Mouse (Mus musculus): ENCODE results near the gene Fmnl2. TPM values are rescaled to one million over a fixed set of nuclear protein-coding genes. Genes with fewer than 3 reads are reported as not detected.

The Fmnl2 gene
- polyA plus RNA-seq, 1 experiment, result 2.8 TPM

- Histone ChIP-seq H3ac (ENCODE audit: control insufficient read depth, insufficient read length) (no peak overlapping the region), H3K36me3 (ENCODE audit: control insufficient read depth, insufficient read depth) (no peaks in the 10 kb centered on the region), H3K4me3 (no peak overlapping the region), H3K79me2 (ENCODE audit: control insufficient read depth, insufficient read depth) (no peaks in the 10 kb centered on the region), H3K27me3 (ENCODE audit: control insufficient read depth, insufficient read depth, insufficient read length) (no peaks in the 10 kb centered on the region), H3K4me2 (ENCODE audit: low read depth) (no peak overlapping the region)
- no peak for TF ChIP-seq TCF3 (IDR thresholded peaks at IDR 0.05; ENCODE audit: insufficient read length, low read depth)
- TF ChIP-seq MAX (IDR thresholded peaks at IDR 0.05; ENCODE audit: low read depth), result no peak
These were observed 39.3 kb downstream of the Fmnl2 start for GRCm38 (mm10) chr2:52896995-52897394.

DNA sequence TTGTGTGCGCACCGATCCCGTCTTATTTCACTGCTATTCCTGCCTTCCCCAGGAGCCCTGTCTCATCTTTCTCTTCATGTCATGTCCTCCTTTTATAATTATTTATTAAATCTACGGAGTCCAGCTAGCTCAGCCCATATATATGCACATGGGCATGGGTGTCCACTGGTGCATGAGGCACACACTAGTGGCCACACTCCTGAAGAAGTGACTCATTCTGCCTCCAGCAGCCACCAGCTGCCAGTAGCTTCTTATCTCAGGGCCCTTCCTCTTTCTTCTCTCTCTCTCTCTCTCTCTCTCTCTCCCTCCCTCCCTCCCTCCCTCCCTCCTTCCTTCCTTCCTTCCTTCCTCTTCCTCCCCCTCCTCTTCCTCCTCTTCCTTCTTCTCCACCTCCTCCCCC is 43.1 kb downstream of the Fmnl2 start:
- TF ChIP-seq MYOG (IDR thresholded peaks at IDR 0.05; ENCODE audit: control insufficient read depth in 1 of 3, insufficient read depth in 1 of 3, insufficient read length in 2 of 3, low read depth in 2 of 3), result no peak
- peak in 1 of 3 experiments; percentile 35 for TF ChIP-seq MYOD1 (IDR thresholded peaks at IDR 0.05; ENCODE audit: control insufficient read depth in 1 of 3, insufficient read length in 2 of 3, low read depth in 2 of 3)
- Histone ChIP-seq H3K27me3 (ENCODE audit: control insufficient read depth, insufficient read depth, insufficient read length) (no peaks in the 10 kb centered on the region), H3K4me3 (no peak overlapping the region), H3K36me3 (ENCODE audit: control insufficient read depth, insufficient read depth) (no peaks in the 10 kb centered on the region), H3ac (ENCODE audit: control insufficient read depth, insufficient read length) (no peak overlapping the region), H3K4me2 (ENCODE audit: low read depth) (no peak overlapping the region), H3K79me2 (ENCODE audit: control insufficient read depth, insufficient read depth) (no peaks in the 10 kb centered on the region)

DNA sequence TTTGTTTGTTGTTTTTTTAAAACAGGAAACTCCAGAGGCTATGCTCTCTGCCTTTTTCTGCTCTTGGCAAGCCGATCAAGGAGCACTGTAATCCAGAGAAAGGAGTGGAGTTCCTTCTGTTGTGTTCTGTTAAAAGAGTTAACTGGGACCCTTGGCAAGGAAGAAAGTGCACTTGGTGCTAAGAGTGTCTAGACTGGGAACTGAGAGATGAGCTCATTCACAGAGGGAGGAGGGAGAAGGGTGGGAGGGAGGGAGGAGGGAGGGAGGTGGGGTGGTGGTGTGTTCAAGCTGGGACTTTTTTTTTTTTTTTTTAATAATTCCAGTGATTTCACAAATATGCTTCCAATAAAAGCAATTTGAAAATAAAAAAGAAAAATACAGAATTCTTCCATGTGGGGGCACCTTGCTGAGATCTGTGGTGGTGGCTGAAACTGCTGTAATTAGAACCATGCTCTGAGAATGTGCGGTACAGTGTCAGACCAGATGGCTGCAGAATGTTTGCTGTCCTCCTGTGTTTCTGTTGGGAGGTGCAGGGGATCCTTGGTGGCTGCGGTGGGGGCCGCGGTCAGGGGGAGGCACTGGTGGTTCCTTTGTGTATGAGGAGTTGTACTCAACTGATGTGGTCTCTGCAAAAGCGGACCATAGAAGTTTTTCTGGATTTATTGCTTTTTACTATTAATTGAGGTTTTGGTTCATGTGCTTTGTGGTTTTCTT is 43.8 kb downstream of the Fmnl2 start:
- Histone ChIP-seq H3K4me3 (no peak overlapping the region), H3K4me2 (ENCODE audit: low read depth) (no peak overlapping the region), H3K36me3 (ENCODE audit: control insufficient read depth, insufficient read depth) (no peaks in the 10 kb centered on the region), H3ac (ENCODE audit: control insufficient read depth, insufficient read length) (no peak overlapping the region), H3K27me3 (ENCODE audit: control insufficient read depth, insufficient read depth, insufficient read length) (no peaks in the 10 kb centered on the region), H3K79me2 (ENCODE audit: control insufficient read depth, insufficient read depth) (no peaks in the 10 kb centered on the region)
- TF ChIP-seq MYOD1 (IDR thresholded peaks at IDR 0.05; ENCODE audit: control insufficient read depth in 1 of 3, insufficient read length in 2 of 3, low read depth in 2 of 3) (no peak), MAX (IDR thresholded peaks at IDR 0.05; ENCODE audit: low read depth) (no peak), POLR2A (IDR thresholded peaks at IDR 0.05; ENCODE audit: insufficient read length, low read depth) (no peak)

DNA sequence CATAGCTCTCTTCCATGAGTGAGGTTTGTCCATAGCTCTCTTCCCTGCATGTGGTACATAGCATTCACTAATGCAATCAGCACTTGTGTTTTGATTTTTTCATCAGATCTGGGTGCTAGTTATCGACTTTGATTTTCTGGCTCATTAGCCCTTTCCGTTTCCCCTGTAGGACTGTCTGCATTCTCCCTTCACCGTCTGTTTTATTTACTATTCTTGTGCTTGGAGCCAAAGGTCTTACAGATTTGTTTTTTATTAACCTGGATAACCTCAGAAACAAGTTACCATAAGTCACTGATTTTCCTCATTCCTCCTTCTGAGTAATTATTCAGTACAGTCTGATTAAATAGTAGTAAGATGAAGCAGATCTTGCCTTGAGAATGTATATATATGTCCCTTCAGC is 44.8 kb downstream of the Fmnl2 start:
- H3K27me3 ChIP-seq (ENCODE audit: control insufficient read depth, insufficient read depth, insufficient read length), result no peaks in the 10 kb centered on the region
- H3K4me3 ChIP-seq, result no peak overlapping the region
- no peak overlapping the region for H3ac ChIP-seq (ENCODE audit: control insufficient read depth, insufficient read length)
- TF ChIP-seq REST (IDR thresholded peaks at IDR 0.05; ENCODE audit: insufficient read depth, insufficient read length) (no peak), USF1 (IDR thresholded peaks at IDR 0.05; ENCODE audit: low read depth) (no peak), TCF3 (IDR thresholded peaks at IDR 0.05; ENCODE audit: insufficient read length, low read depth) (no peak), MYOG (IDR thresholded peaks at IDR 0.05; ENCODE audit: control insufficient read depth in 1 of 3, insufficient read depth in 1 of 3, insufficient read length in 2 of 3, low read depth in 2 of 3) (no peak), MYOD1 (IDR thresholded peaks at IDR 0.05; ENCODE audit: control insufficient read depth in 1 of 3, insufficient read length in 2 of 3, low read depth in 2 of 3) (no peak)
- H3K4me2 ChIP-seq (ENCODE audit: low read depth), result no peak overlapping the region
- H3K79me2 ChIP-seq (ENCODE audit: control insufficient read depth, insufficient read depth), result no peaks in the 10 kb centered on the region
- no peaks in the 10 kb centered on the region for H3K36me3 ChIP-seq (ENCODE audit: control insufficient read depth, insufficient read depth)

DNA sequence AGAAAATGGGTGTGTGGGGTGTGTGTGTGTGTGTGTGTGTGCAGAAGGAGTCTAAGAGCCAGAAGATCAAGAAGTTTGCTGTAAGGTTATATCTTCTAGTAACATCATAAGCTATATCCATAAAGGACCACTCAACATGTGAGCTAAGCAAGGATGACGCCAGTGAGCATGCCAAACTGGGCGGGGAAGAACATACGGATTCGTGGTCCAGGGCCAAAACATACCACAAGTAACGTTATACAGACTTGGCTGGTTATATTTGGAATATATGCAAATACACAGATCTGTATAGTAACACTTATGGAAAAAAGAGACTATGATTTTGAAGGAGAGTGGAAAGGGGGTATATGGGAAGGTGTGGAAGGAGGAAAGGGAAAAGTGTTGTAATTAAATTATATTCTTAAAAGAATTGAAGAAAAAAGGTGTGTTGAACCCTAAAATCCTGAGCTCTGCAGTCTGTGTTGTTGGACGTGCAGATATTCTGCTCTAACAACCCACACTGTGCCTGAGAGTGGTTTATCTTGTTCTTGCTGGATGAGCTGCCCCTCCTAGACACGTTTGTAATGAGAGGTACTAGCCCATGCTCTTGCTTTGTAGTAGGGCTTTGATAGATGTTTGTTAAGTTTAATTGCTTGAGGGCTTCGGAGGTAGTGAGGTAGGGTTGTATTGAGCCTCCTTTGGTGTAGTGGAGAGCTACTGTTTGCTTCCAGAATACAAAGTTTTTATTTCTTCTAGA is 45.7 kb downstream of the Fmnl2 start:
- Histone ChIP-seq H3K36me3 (ENCODE audit: control insufficient read depth, insufficient read depth) (no peaks in the 10 kb centered on the region), H3K4me2 (ENCODE audit: low read depth) (no peak overlapping the region), H3ac (ENCODE audit: control insufficient read depth, insufficient read length) (no peak overlapping the region), H3K27me3 (ENCODE audit: control insufficient read depth, insufficient read depth, insufficient read length) (no peaks in the 10 kb centered on the region), H3K4me3 (no peak overlapping the region), H3K79me2 (ENCODE audit: control insufficient read depth, insufficient read depth) (no peaks in the 10 kb centered on the region)
- TF ChIP-seq SRF (IDR thresholded peaks at IDR 0.05; ENCODE audit: control insufficient read depth, insufficient read length, low read depth) (no peak), MYOG (IDR thresholded peaks at IDR 0.05; ENCODE audit: control insufficient read depth in 1 of 3, insufficient read depth in 1 of 3, insufficient read length in 2 of 3, low read depth in 2 of 3) (no peak), MAX (IDR thresholded peaks at IDR 0.05; ENCODE audit: low read depth) (no peak), MYOD1 (IDR thresholded peaks at IDR 0.05; ENCODE audit: control insufficient read depth in 1 of 3, insufficient read length in 2 of 3, low read depth in 2 of 3) (no peak), USF1 (IDR thresholded peaks at IDR 0.05; ENCODE audit: low read depth) (no peak)

DNA sequence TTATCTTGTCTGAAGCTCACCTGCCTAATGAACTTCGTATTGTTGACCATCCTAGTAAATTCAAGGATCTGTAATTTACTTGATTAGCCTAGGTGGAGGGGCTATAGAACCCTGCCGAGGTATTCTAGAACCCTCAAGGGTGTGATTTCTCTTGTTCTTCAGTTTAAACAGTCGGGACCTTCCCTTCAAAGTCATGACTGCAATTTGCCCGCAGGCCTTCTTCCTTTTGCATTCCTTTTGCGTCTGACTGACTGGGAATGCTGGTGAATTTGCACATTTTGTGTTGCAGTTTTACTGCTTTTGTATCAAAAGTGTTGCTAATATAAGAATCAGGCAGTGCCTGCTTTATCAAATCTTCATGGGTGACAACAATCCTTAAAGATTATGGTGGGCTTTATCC is 46.9 kb downstream of the Fmnl2 start:
- Histone ChIP-seq H3K4me2 (ENCODE audit: low read depth) (no peak overlapping the region), H3K79me2 (ENCODE audit: control insufficient read depth, insufficient read depth) (no peaks in the 10 kb centered on the region), H3K36me3 (ENCODE audit: control insufficient read depth, insufficient read depth) (no peaks in the 10 kb centered on the region), H3ac (ENCODE audit: control insufficient read depth, insufficient read length) (no peak overlapping the region), H3K27me3 (ENCODE audit: control insufficient read depth, insufficient read depth, insufficient read length) (no peaks in the 10 kb centered on the region), H3K4me3 (no peak overlapping the region)
- TF ChIP-seq MYOD1 (IDR thresholded peaks at IDR 0.05; ENCODE audit: control insufficient read depth in 1 of 3, insufficient read length in 2 of 3, low read depth in 2 of 3), result no peak
- TF ChIP-seq REST (IDR thresholded peaks at IDR 0.05; ENCODE audit: insufficient read depth, insufficient read length), result no peak
- no peak for TF ChIP-seq TCF12 (IDR thresholded peaks at IDR 0.05; ENCODE audit: insufficient read depth, poor library complexity, severe bottlenecking)
- no peak for TF ChIP-seq MYOG (IDR thresholded peaks at IDR 0.05; ENCODE audit: control insufficient read depth in 1 of 3, insufficient read depth in 1 of 3, insufficient read length in 2 of 3, low read depth in 2 of 3)
- TF ChIP-seq USF1 (IDR thresholded peaks at IDR 0.05; ENCODE audit: low read depth), result no peak
- no peak for TF ChIP-seq POLR2A (IDR thresholded peaks at IDR 0.05; ENCODE audit: insufficient read length, low read depth)
- no peak for TF ChIP-seq SRF (IDR thresholded peaks at IDR 0.05; ENCODE audit: control insufficient read depth, insufficient read length, low read depth)
- TF ChIP-seq MAX (IDR thresholded peaks at IDR 0.05; ENCODE audit: low read depth), result no peak

Data from myocyte (in vitro differentiated cells).